Mouse (Mus musculus) CH12F3 (cell line): ENCODE measurements around the gene Btbd35f24.
"Not testable (repeated sequence)": the region's sequence is repeated elsewhere in the genome, so short reads cannot be mapped to it uniquely, and the experiment has no call there.

ENCODE experiments used
- in situ Hi-C: fragments of 300-500 bp; cut with MboI; formaldehyde crosslinking; loops from 2 replicates; pipeline ENCODE4 v1.14.3; 2020; ENCODE audit warnings: low sequenced_read_pairs

Gene Btbd35f24

DNA sequence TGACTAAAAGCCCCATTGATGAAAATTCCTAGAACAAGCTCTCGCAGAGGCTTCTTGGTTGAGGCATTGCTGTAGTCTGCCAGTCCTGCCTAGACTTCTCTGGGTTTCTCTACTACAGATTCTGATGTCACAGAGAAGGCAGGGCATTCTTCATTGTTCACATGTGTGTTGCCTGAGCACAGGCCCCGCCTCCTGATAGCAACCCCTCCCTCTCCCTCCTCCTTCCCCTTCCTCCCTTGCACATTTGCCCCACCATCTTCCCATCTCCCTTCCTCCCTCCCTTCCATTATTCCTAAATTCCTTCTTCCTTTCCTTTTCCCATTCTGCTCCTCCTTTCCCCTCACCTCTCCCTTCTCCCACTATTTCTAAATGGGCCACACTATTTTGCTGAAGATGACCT lies at the start of gene Btbd35f24:
TSS of gene Btbd35f24 (minus strand) at position 101 of the 400 bp plus-strand sequence.
- in situ Hi-C loops = not testable (repeated sequence)
